8 mouse cellular contexts compared by ENCODE assay signal in the genomic region with DNA sequence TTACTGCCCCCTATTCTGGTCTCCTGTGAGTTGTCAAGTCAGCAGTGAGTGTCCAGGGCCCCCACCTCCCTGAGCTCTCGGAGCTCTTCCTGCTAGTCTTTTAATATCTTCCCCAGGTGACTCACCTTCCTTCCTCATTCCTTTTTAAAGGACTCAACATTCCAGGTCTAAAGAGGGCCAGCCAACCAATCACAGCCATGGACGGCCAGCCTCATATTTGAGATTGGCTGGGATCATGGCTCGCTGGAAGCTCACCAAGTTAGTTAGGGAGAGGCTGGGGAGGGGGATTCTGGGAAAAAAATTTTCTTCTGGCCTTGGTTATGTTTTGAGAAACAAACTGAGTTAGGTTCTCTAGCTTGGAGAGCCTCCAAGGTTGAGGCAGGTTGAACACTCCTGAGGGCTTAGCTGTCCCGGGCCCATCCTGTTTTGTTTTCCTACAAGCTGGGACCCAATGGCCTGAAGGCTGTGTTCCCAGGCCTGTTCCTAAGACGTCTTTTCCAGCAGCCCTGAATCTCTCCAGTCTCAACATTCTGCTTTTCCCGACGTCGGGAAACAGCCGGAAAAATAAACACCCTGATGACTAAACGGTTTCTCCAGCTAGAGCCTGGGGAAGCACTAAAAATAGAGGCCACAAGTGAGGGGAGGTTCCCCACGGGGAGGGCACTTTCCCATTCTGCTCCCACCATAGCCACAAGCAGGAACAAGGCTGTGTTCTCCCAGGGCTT. TPM values are rescaled to one million over a fixed set of nuclear protein-coding genes. Genes with fewer than 3 reads are reported as not detected.
DNase-seq lines count a peak whose midpoint lies in the region; ATAC-seq and TF ChIP-seq lines count a peak whose summit lies in the region.

No protein-coding gene starts in this region.

- TF ChIP-seq CTCF in gastrocnemius, adult 2 months (IDR thresholded peaks at IDR 0.05): no peak
- TF ChIP-seq CTCF in lung, postnatal 0 days (IDR thresholded peaks at IDR 0.05): no peak

- peaks cover 53% of the 10 kb centered on the region for H3K4me1 ChIP-seq in heart, embryonic 12.5 days (replicated peaks)
- H3K4me1 ChIP-seq in lung, postnatal 0 days (ENCODE audit: insufficient read depth, low read depth, low read length): peaks cover 44% of the 10 kb centered on the region

- no peak for ATAC-seq in heart, embryonic 12.5 days (ENCODE audit: insufficient number of reproducible peaks, low FRiP score)
- ATAC-seq in lung, postnatal 0 days: peak; percentile 10

- intact Hi-C loops in gastrocnemius, adult 2 months (cut with DNase I): loop anchor here (10.0 kb wide), 1 partner anchor 354 kb away; no protein-coding TSS in a partner anchor

- peak; percentile 81; the same call in 1 of the 2 replicates for TF ChIP-seq EP300 in lung, postnatal 0 days (IDR thresholded peaks at IDR 0.05)

- no peaks in the 10 kb centered on the region for H3K27me3 ChIP-seq in heart, embryonic 12.5 days (replicated peaks)
- no peaks in the 10 kb centered on the region for H3K27me3 ChIP-seq in lung, postnatal 0 days (replicated peaks; ENCODE audit: insufficient read depth, low read length)

- DNase-seq in gastrocnemius, adult 2 months: peak; percentile 71
- no peak for DNase-seq in gastrocnemius, postnatal 4 days (ENCODE audit: low spot score in 2 of 2)
- peak; percentile 86 to 89 for DNase-seq in cerebellum, postnatal 10 days
- DNase-seq in kidney, adult 9 months: peak; percentile 71
- peak; percentile 93 for DNase-seq in lung, postnatal 0 days (ENCODE audit: low spot score)
- DNase-seq in testis, postnatal 10 days (ENCODE audit: low spot score): peak; percentile 58
- no peak for DNase-seq in c-Kit-positive CD71-positive TER-119-positive erythroid progenitor cells, embryonic 14.5 days (ENCODE audit: low spot score)

- H3K9me3 ChIP-seq in heart, embryonic 12.5 days (replicated peaks): no peaks in the 10 kb centered on the region
- no peaks in the 10 kb centered on the region for H3K9me3 ChIP-seq in lung, postnatal 0 days (ENCODE audit: low read length)

- H3K4me3 ChIP-seq in gastrocnemius, adult 2 months: peak overlapping the region; percentile 95
- H3K4me3 ChIP-seq in heart, embryonic 12.5 days: no peak overlapping the region
- H3K4me3 ChIP-seq in lung, postnatal 0 days (ENCODE audit: low read depth, low read length): no peak overlapping the region

- H3K36me3 ChIP-seq in heart, embryonic 12.5 days: no peaks in the 10 kb centered on the region
- no peaks in the 10 kb centered on the region for H3K36me3 ChIP-seq in lung, postnatal 0 days (ENCODE audit: insufficient read depth, low read length)

- peak overlapping the region; percentile 78 for H3K4me2 ChIP-seq in heart, embryonic 12.5 days
- peak overlapping the region; percentile 78 for H3K4me2 ChIP-seq in lung, postnatal 0 days (replicated peaks; ENCODE audit: low read depth, low read length)

- WGBS in heart, embryonic 12.5 days: 6% methylated on average over 11 of the region's 11 CpGs
- 5% methylated on average over 11 of the region's 11 CpGs for WGBS in lung, postnatal 0 days

- H3K27ac ChIP-seq in gastrocnemius, adult 2 months: peak overlapping the region; percentile 100
- H3K27ac ChIP-seq in heart, embryonic 12.5 days (ENCODE audit: poor library complexity, severe bottlenecking): peak overlapping the region; percentile 100
- H3K27ac ChIP-seq in lung, postnatal 0 days (ENCODE audit: low read length): peak overlapping the region; percentile 99

- H3K9ac ChIP-seq in heart, embryonic 12.5 days: peak overlapping the region; percentile 62
- peak overlapping the region; percentile 46; the same call in 1 of the 2 replicates for H3K9ac ChIP-seq in lung, postnatal 0 days (replicated peaks; ENCODE audit: low read depth)

RNA-seq across cellular contexts. Expression of a gene that starts 1.8 kb away (rescaled TPM):
- total RNA-seq in gastrocnemius, adult 2 months (2021): 100 to 1,000 TPM; 173 to 184 TPM
- total RNA-seq in gastrocnemius, postnatal 4 days (2021): 100 to 1,000 TPM; 160 to 174 TPM
- polyA plus RNA-seq in heart, embryonic 12.5 days (2016; fragmentation: Nextera tagmentation; extraction: Ambion mirVana): 53.5 and 56.6 TPM in 2 replicates
- polyA plus RNA-seq in lung, postnatal 0 days (2015; fragmentation: Nextera tagmentation; extraction: Ambion mirVana): 14.4 and 15.4 TPM in 2 replicates

RNA-seq across cellular contexts. Expression of a gene that starts 58.6 kb away (rescaled TPM):
- total RNA-seq in gastrocnemius, adult 2 months (2021): under 1 TPM; 0.15 to 0.20 TPM
- 10 to 100 TPM; 14.8 to 16.8 TPM for total RNA-seq in gastrocnemius, postnatal 4 days (2021)
- 32.3 and 36.8 TPM in 2 replicates for polyA plus RNA-seq in heart, embryonic 12.5 days (2016; fragmentation: Nextera tagmentation; extraction: Ambion mirVana)
- polyA plus RNA-seq in lung, postnatal 0 days (2015; fragmentation: Nextera tagmentation; extraction: Ambion mirVana): 0.92 and 1.6 TPM in 2 replicates

Comparison
In these comparisons a context has a peak if more than half of its experiments do, and no peak if none do; other contexts are left out.
1. DNase-seq: peak in gastrocnemius, adult 2 months (single experiment), cerebellum, postnatal 10 days (2 of 2), kidney, adult 9 months (single experiment), lung, postnatal 0 days (single experiment) and testis, postnatal 10 days (single experiment); none in gastrocnemius, postnatal 4 days (0 of 2) and c-Kit-positive CD71-positive TER-119-positive erythroid progenitor cells, embryonic 14.5 days (single experiment).
2. RNA of a gene that starts 58.6 kb away (total RNA-seq): 14.8 to 16.8 TPM in gastrocnemius, postnatal 4 days; 0.15 to 0.20 TPM in gastrocnemius, adult 2 months; every median in the first group is over 10 times any median in the second.
3. Peak in every context shown above with its lines, with median percentiles within 50 percentile points of each other: H3K27ac ChIP-seq.